Mouse (Mus musculus) C3H10T1/2 (cell line): Measurements from ENCODE around the gene Hspa1l. TPM values are rescaled to one million over a fixed set of nuclear protein-coding genes. Genes with fewer than 3 reads are reported as not detected.

Experiments used
- polyA plus RNA-seq, 2 experiments: library from polyadenylated mRNA; unstranded; fragments of >200 nt; fragmentation: generic; extraction: Trizol; gene quantifications; one replicate each; pipeline ENCODE4 v1.2.1; 2012; ENCODE audit warnings: missing spikeins in 2 of 2

The Hspa1l gene
- 1 to 10 TPM in 1 of 2 experiments, under 1 TPM in 1; 0.16 to 1.9 TPM for polyA plus RNA-seq

GRCm38 (mm10) chr17:34972069-34972749 lies at the start of gene Hspa1l, which contains the start of gene Hspa1a:
Gene Hspa1l (plus strand): TSS chr17:34972703.
Gene Hspa1a (minus strand): TSS chr17:34972156.

GRCm38 (mm10) chr17:34931061-34931734 lies 41.3 kb upstream of the Hspa1l start, which contains the start of gene Neu1:
Gene Neu1 (plus strand): TSS chr17:34931253.

GRCm38 (mm10) chr17:34959130-34959778 lies 13.2 kb upstream of the Hspa1l start, which contains the start of gene Hspa1b:
Gene Hspa1b (minus strand): TSS chr17:34959238.

GRCm38 (mm10) chr17:34969822-34970221 lies 2.7 kb upstream of the Hspa1l start, which contains the start of gene Gm20481:
Gene Gm20481 (plus strand): TSS chr17:34969912.

GRCm38 (mm10) chr17:34981690-34982180 lies 9.2 kb downstream of the Hspa1l start, which contains the start of gene Lsm2:
Gene Lsm2 (plus strand): TSS chr17:34981862.

GRCm38 (mm10) chr17:35000717-35001451 lies 28.4 kb downstream of the Hspa1l start, which contains the start of gene Vars:
Gene Vars (plus strand): TSS chr17:35000987.

GRCm38 (mm10) chr17:35016376-35016775 lies 43.9 kb downstream of the Hspa1l start, which contains the start of gene Vwa7:
Gene Vwa7 (plus strand): TSS chr17:35016579.

GRCm38 (mm10) chr17:35027277-35028068 lies 55.0 kb downstream of the Hspa1l start, which contains the start of gene Sapcd1:
Gene Sapcd1 (minus strand): TSS chr17:35028016.

Other genes starting within 250 kb of the Hspa1l start
- gene C4b, start 228.8 kb upstream of the Hspa1l start, polyA plus RNA-seq: 1 to 10 TPM in 1 of 2 experiments, under 1 TPM in 1; 0.07 to 1.3 TPM
- gene Cyp21a1, start 168.1 kb upstream of the Hspa1l start, polyA plus RNA-seq: under 1 TPM in 1 of 2 experiments, not detected in 1; 0.09 TPM
- gene Stk19, start 135.8 kb upstream of the Hspa1l start, polyA plus RNA-seq: 10 to 100 TPM; 38.4 to 44.5 TPM
- gene Dxo, start 135.7 kb upstream of the Hspa1l start, polyA plus RNA-seq: 10 to 100 TPM; 47.7 to 51.0 TPM
- gene Skiv2l, start 122.5 kb upstream of the Hspa1l start, polyA plus RNA-seq: 10 to 100 TPM; 19.7 to 48.2 TPM
- 100 to 1,000 TPM in 1 of 2 experiments, 10 to 100 TPM in 1; 65.1 to 134 TPM for gene Nelfe, start 122.3 kb upstream of the Hspa1l start, polyA plus RNA-seq
- 1 to 10 TPM in 1 of 2 experiments, under 1 TPM in 1; 0.09 to 1.2 TPM for gene Cfb, start 110.2 kb upstream of the Hspa1l start, polyA plus RNA-seq
- 10 to 100 TPM in 1 of 2 experiments, 1 to 10 TPM in 1; 7.9 to 21.3 TPM for gene Zbtb12, start 93.2 kb upstream of the Hspa1l start, polyA plus RNA-seq
- not detected for gene Gm20547, start 90.7 kb upstream of the Hspa1l start, polyA plus RNA-seq
- under 1 TPM; 0.44 to 0.51 TPM for gene C2, start 74.4 kb upstream of the Hspa1l start, polyA plus RNA-seq
- gene Ehmt2, start 74.2 kb upstream of the Hspa1l start, polyA plus RNA-seq: 100 to 1,000 TPM; 206 to 224 TPM
- not detected for gene Slc44a4, start 58.2 kb upstream of the Hspa1l start, polyA plus RNA-seq
- 10 to 100 TPM in 1 of 2 experiments, 1 to 10 TPM in 1; 6.2 to 20.0 TPM for gene Neu1, start 41.5 kb upstream of the Hspa1l start, polyA plus RNA-seq
- gene Hspa1b, start 13.5 kb upstream of the Hspa1l start, polyA plus RNA-seq: 10 to 100 TPM in 1 of 2 experiments, 1 to 10 TPM in 1; 5.1 to 34.0 TPM
- not detected for gene Gm20481, start 2.8 kb upstream of the Hspa1l start, polyA plus RNA-seq
- gene Hspa1a, start 547 bp upstream of the Hspa1l start, polyA plus RNA-seq: under 1 TPM; 0.08 to 0.32 TPM
- 100 to 1,000 TPM in 1 of 2 experiments, 10 to 100 TPM in 1; 85.9 to 302 TPM for gene Lsm2, start 9.2 kb downstream of the Hspa1l start, polyA plus RNA-seq
- gene Vars, start 28.3 kb downstream of the Hspa1l start, polyA plus RNA-seq: 100 to 1,000 TPM; 118 to 278 TPM
- gene Vwa7, start 43.9 kb downstream of the Hspa1l start, polyA plus RNA-seq: under 1 TPM; 0.02 to 0.09 TPM
- 1 to 10 TPM in 1 of 2 experiments, under 1 TPM in 1; 0.81 to 2.6 TPM for gene Sapcd1, start 55.3 kb downstream of the Hspa1l start, polyA plus RNA-seq
- 1 to 10 TPM; 2.2 to 3.3 TPM for gene Msh5, start 74.0 kb downstream of the Hspa1l start, polyA plus RNA-seq
- 100 to 1,000 TPM; 603 to 758 TPM for gene Clic1, start 77.3 kb downstream of the Hspa1l start, polyA plus RNA-seq
- 100 to 1,000 TPM in 1 of 2 experiments, 10 to 100 TPM in 1; 66.2 to 309 TPM for gene Ddah2, start 86.3 kb downstream of the Hspa1l start, polyA plus RNA-seq
- 1 to 10 TPM in 1 of 2 experiments, under 1 TPM in 1; 0.11 to 1.9 TPM for gene Ly6g6c, start 92.7 kb downstream of the Hspa1l start, polyA plus RNA-seq
- under 1 TPM in 1 of 2 experiments, not detected in 1; 0.14 TPM for gene Mpig6b, start 93.5 kb downstream of the Hspa1l start, polyA plus RNA-seq
- gene Ly6g6e, start 104.2 kb downstream of the Hspa1l start, polyA plus RNA-seq: not detected
- not detected for gene Ly6g6d, start 105.4 kb downstream of the Hspa1l start, polyA plus RNA-seq
- gene Ly6g6f, start 112.9 kb downstream of the Hspa1l start, polyA plus RNA-seq: not detected
- gene Abhd16a, start 116.6 kb downstream of the Hspa1l start, polyA plus RNA-seq: 100 to 1,000 TPM in 1 of 2 experiments, 10 to 100 TPM in 1; 38.3 to 112 TPM
- gene Ly6g5c, start 135.6 kb downstream of the Hspa1l start, polyA plus RNA-seq: not detected
- gene Ly6g5b, start 142.7 kb downstream of the Hspa1l start, polyA plus RNA-seq: under 1 TPM; 0.12 to 0.45 TPM
- 10 to 100 TPM; 21.2 to 31.6 TPM for gene Gpank1, start 148.8 kb downstream of the Hspa1l start, polyA plus RNA-seq
- gene Csnk2b, start 149.3 kb downstream of the Hspa1l start, polyA plus RNA-seq: 100 to 1,000 TPM; 326 to 608 TPM
- gene D17H6S53E, start 153.7 kb downstream of the Hspa1l start, polyA plus RNA-seq: 10 to 100 TPM in 1 of 2 experiments, 1 to 10 TPM in 1; 6.0 to 17.0 TPM
- gene Apom, start 159.3 kb downstream of the Hspa1l start, polyA plus RNA-seq: under 1 TPM in 1 of 2 experiments, not detected in 1; 0.44 TPM
- 100 to 1,000 TPM; 261 to 413 TPM for gene Bag6, start 162.5 kb downstream of the Hspa1l start, polyA plus RNA-seq
- 100 to 1,000 TPM; 216 to 365 TPM for gene Prrc2a, start 192.2 kb downstream of the Hspa1l start, polyA plus RNA-seq
- gene Aif1, start 203.4 kb downstream of the Hspa1l start, polyA plus RNA-seq: under 1 TPM in 1 of 2 experiments, not detected in 1; 0.47 TPM
- gene Lst1, start 215.7 kb downstream of the Hspa1l start, polyA plus RNA-seq: 10 to 100 TPM in 1 of 2 experiments, 1 to 10 TPM in 1; 1.9 to 10.8 TPM
- under 1 TPM; 0.05 to 0.06 TPM for gene Ltb, start 221.7 kb downstream of the Hspa1l start, polyA plus RNA-seq
- gene Tnf, start 229.3 kb downstream of the Hspa1l start, polyA plus RNA-seq: not detected
- gene Lta, start 232.6 kb downstream of the Hspa1l start, polyA plus RNA-seq: under 1 TPM; 0.12 to 0.13 TPM
- gene Gm16181, start 248.1 kb downstream of the Hspa1l start, polyA plus RNA-seq: under 1 TPM in 1 of 2 experiments, not detected in 1; 0.20 TPM